Mouse (Mus musculus) hindbrain, embryonic 11.5 days (tissue): ENCODE measurements at regions not wholly inside any gene's neighbourhood (a gene's known extent, or its start where the extent isn't known, plus 50 kb on each side); places are given as distances from the start of the nearest gene placed in this dataset.

Source experiments
- ATAC-seq: fragments of 200-750 bp; cut with Nextera tagmentation; 2 replicates; pipeline ENCODE4 v1.8.0; 2017; ENCODE audit warnings: mild to moderate bottlenecking, moderate TSS enrichment, moderate library complexity; ENCODE audit not compliant: low FRiP score
- DNase-seq: peaks from one replicate; pipeline ENCODE4 v3.0.0-alpha.2; 2015; ENCODE audit warnings: low spot score
- H3K27ac ChIP-seq: fragments of 300-500 bp; sonication (generic); 2 replicates; pipeline ENCODE4 v1.5.1; 2014; ENCODE audit warnings: mild to moderate bottlenecking, low read depth, low read length
- H3K27me3 ChIP-seq: fragments of 300-500 bp; sonication (generic); 2 replicates; pipeline ENCODE4 v1.6.1; 2014; ENCODE audit warnings: mild to moderate bottlenecking, low read length, moderate library complexity, mixed read lengths; ENCODE audit not compliant: control insufficient read depth, insufficient read depth
- H3K36me3 ChIP-seq: fragments of 300-500 bp; sonication (generic); 2 replicates; pipeline ENCODE4 v1.6.1; 2014; ENCODE audit warnings: mild to moderate bottlenecking, low read length, moderate library complexity, mixed read lengths; ENCODE audit not compliant: control insufficient read depth, insufficient read depth
- H3K4me1 ChIP-seq: fragments of 300-500 bp; sonication (generic); replicated peaks from 2 replicates; pipeline ENCODE4 v1.6.1; 2014; ENCODE audit warnings: low read length, mixed read lengths; ENCODE audit not compliant: control insufficient read depth, insufficient read depth
- H3K4me2 ChIP-seq: fragments of 300-500 bp; sonication (generic); replicated peaks from 2 replicates; pipeline ENCODE4 v1.6.1; 2014; ENCODE audit warnings: mild to moderate bottlenecking, low read depth, low read length
- H3K4me3 ChIP-seq: fragments of 300-500 bp; sonication (generic); 2 replicates; pipeline ENCODE4 v1.5.1; 2014; ENCODE audit warnings: low read depth, low read length
- H3K9ac ChIP-seq: fragments of 300-500 bp; sonication (generic); 2 replicates; pipeline ENCODE4 v1.6.1; 2014; ENCODE audit warnings: low read depth, low read length
- H3K9me3 ChIP-seq: fragments of 300-500 bp; sonication (generic); 2 replicates; pipeline ENCODE4 v1.6.1; 2016; ENCODE audit warnings: low read length; ENCODE audit not compliant: control insufficient read depth
- WGBS: fragments of 180-500 bp; shearing (Covaris S2); extraction: QIAGEN DNeasy Blood & Tissue Kit; methylation state at CpG from one replicate; pipeline ENCODE4 v1.1.7; 2014; 5-methylcytosine and 5-hydroxymethylcytosine counted together

GRCm38 (mm10) chr13:28673622-28674021, 279.9 kb downstream of the Sox4 start:
- WGBS, result 80% methylated on average over 3 of the region's 3 CpGs
- H3K9me3 ChIP-seq, result no peaks in the 10 kb centered on the region
- H3K4me3 ChIP-seq, result no peak overlapping the region
- no peaks in the 10 kb centered on the region for H3K36me3 ChIP-seq
- H3K4me1 ChIP-seq, result no peaks in the 10 kb centered on the region
- H3K9ac ChIP-seq, result no peak overlapping the region
- H3K4me2 ChIP-seq, result no peak overlapping the region
- H3K27me3 ChIP-seq, result no peaks in the 10 kb centered on the region
- DNase-seq, result no peak
- ATAC-seq, result no peak
- H3K27ac ChIP-seq, result no peak overlapping the region

GRCm38 (mm10) chr13:28671543-28671942, 282.0 kb downstream of the Sox4 start:
- H3K4me1 ChIP-seq, result no peaks in the 10 kb centered on the region
- 51% methylated on average over 11 of the region's 11 CpGs for WGBS
- no peak for ATAC-seq
- no peak for DNase-seq
- no peaks in the 10 kb centered on the region for H3K27me3 ChIP-seq
- no peak overlapping the region for H3K4me2 ChIP-seq
- H3K9me3 ChIP-seq, result no peaks in the 10 kb centered on the region
- no peak overlapping the region for H3K27ac ChIP-seq
- H3K4me3 ChIP-seq, result no peak overlapping the region
- H3K36me3 ChIP-seq, result no peaks in the 10 kb centered on the region
- H3K9ac ChIP-seq, result no peak overlapping the region

DNA sequence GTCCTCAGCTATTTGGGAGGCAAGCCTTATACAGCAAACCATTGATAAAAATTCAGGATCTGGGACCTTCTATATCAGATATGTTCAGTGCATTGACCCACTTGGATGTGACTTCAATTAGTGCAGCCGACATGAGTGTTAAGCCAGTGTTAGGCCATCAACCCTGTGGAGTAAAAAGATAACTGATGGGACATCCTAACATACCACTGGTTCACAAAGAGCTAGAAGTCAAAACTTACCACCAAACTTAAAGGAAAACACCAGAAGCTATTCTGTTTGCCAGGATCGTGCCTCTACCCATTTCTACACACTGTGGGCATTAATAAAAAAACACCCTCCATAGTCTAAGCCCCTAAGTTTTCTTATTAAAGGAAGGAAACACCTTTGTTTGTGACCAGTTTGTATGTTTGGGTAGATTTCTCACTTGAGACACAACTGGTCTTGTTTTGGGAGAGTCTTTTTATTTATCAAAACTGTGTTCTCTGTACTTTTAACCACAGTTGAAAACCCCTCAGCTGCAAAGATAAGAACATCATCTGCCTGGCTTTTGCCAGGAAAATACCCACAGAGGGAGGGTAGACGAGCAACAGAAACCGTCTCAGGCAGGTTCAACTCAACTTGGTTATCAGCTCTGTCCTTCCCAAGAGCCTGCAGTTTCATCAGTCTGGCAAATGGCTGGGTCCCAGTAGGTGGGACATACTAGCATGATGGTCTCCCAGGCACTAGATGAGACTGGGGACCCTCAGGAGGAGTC, 283.5 kb downstream of the Sox4 start:
- ATAC-seq (no peak), DNase-seq (no peak)
- H3K9ac ChIP-seq, result no peak overlapping the region
- H3K9me3 ChIP-seq, result no peaks in the 10 kb centered on the region
- no peaks in the 10 kb centered on the region for H3K36me3 ChIP-seq
- H3K27me3 ChIP-seq, result no peaks in the 10 kb centered on the region
- H3K4me2 ChIP-seq, result no peak overlapping the region
- no peak overlapping the region for H3K27ac ChIP-seq
- WGBS, result 90% methylated on average over 4 of the region's 4 CpGs
- no peak overlapping the region for H3K4me3 ChIP-seq
- no peaks in the 10 kb centered on the region for H3K4me1 ChIP-seq

DNA sequence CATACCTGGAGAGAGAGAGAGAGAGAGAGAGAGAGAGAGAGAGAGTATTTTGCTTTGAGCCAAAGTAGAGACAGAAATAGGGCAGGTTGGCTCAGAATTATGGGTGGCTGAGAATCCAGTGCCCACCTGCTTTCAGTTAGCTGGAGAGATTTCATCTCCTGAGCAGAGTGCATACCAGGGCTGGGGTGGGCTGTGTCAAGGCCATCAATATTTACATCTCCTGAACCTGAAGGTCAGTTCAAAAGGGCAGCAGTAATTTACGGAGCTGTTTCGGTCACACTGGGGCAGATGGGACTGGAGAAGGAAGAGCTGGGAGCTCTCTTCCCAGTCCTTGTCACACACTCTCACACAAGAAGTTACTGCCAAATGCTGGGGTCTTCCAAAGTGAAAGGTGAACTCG, 286.7 kb downstream of the Sox4 start:
- no peak overlapping the region for H3K27ac ChIP-seq
- DNase-seq (no peak), ATAC-seq (no peak)
- H3K4me3 ChIP-seq, result no peak overlapping the region
- peaks cover 7% of the 10 kb centered on the region; the same call in 1 of the 2 replicates for H3K4me1 ChIP-seq
- 51% methylated on average over 3 of the region's 3 CpGs for WGBS
- H3K27me3 ChIP-seq, result no peaks in the 10 kb centered on the region
- H3K9me3 ChIP-seq, result no peaks in the 10 kb centered on the region
- no peak overlapping the region for H3K4me2 ChIP-seq
- no peak overlapping the region for H3K9ac ChIP-seq
- no peaks in the 10 kb centered on the region for H3K36me3 ChIP-seq

GRCm38 (mm10) chr13:28665150-28665549, 288.4 kb downstream of the Sox4 start:
- peak overlapping the region; percentile 61; the same call in 1 of the 2 replicates for H3K27ac ChIP-seq
- 63% methylated on average over 5 of the region's 5 CpGs for WGBS
- no peak for ATAC-seq
- no peaks in the 10 kb centered on the region for H3K36me3 ChIP-seq
- no peak overlapping the region for H3K9ac ChIP-seq
- H3K4me2 ChIP-seq, result no peak overlapping the region
- no peak for DNase-seq
- H3K9me3 ChIP-seq, result no peaks in the 10 kb centered on the region
- H3K27me3 ChIP-seq, result no peaks in the 10 kb centered on the region
- H3K4me1 ChIP-seq, result peaks cover 7% of the 10 kb centered on the region; the same call in 1 of the 2 replicates
- no peak overlapping the region for H3K4me3 ChIP-seq

DNA sequence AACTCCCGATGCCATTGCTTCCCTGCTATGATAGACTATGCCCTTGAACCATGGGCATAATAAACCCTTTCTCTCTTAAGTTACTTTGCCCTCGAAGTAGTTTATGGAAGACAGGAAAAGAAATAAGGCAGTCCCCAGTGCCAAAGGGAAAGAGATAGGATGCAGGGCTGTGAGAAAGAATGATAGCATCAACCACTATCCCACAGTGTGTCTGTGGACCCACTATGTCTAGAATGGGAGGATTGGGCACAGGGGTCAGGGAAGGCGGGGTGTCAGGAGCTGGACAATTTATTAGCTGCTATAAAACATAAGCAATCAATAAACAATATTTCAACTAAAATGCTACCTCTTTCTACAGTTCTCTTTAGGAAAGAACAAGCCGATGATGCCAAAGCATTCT, 288.8 kb downstream of the Sox4 start:
- Histone ChIP-seq H3K9me3 (no peaks in the 10 kb centered on the region), H3K9ac (no peak overlapping the region), H3K27ac (peak overlapping the region; percentile 61; the same call in 1 of the 2 replicates), H3K4me3 (no peak overlapping the region), H3K4me2 (no peak overlapping the region), H3K27me3 (no peaks in the 10 kb centered on the region), H3K4me1 (peaks cover 7% of the 10 kb centered on the region; the same call in 1 of the 2 replicates), H3K36me3 (no peaks in the 10 kb centered on the region)
- no peak for DNase-seq
- peak; percentile 50; the same call in 1 of the 2 replicates for ATAC-seq
- WGBS, result 42% methylated on average over 4 of the region's 4 CpGs

- peak overlapping the region; percentile 61 for H3K27ac ChIP-seq
- H3K27me3 ChIP-seq, result no peaks in the 10 kb centered on the region
- no peak overlapping the region for H3K4me3 ChIP-seq
- WGBS, result 19% methylated on average over 7 of the region's 7 CpGs
- ATAC-seq (peak; percentile 90), DNase-seq (peak; percentile 62)
- H3K9me3 ChIP-seq, result no peaks in the 10 kb centered on the region
- H3K4me1 ChIP-seq, result peaks cover 7% of the 10 kb centered on the region; the same call in 1 of the 2 replicates
- H3K4me2 ChIP-seq, result no peak overlapping the region
- H3K9ac ChIP-seq, result no peak overlapping the region
- no peaks in the 10 kb centered on the region for H3K36me3 ChIP-seq
Measured at GRCm38 (mm10) chr13:28663950-28664681, 289.4 kb downstream of the Sox4 start.

DNA sequence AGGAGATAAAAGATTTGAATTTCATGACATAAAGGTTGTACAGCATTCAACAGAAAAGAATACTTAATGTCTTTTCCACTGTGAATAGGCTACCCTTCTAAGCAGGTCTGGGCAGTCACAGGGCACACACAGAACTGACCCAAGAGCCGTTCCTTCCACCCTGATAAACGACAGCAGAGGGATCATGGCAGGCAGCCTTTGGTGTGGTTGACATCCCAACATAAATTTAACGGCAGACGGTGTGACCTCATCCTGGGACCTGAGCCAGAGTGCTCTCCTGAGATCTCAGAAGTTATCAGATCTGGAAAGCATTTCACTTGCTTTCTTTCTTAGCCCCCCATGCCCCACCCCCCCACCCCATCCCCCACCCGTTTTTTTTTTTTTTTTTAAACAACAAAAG, 290.1 kb downstream of the Sox4 start:
- 0 out of 2 replicates have a peak overlapping the region, but pooled peaks have one; percentile 25 for H3K27ac ChIP-seq
- H3K36me3 ChIP-seq, result no peaks in the 10 kb centered on the region
- no peak overlapping the region for H3K9ac ChIP-seq
- no peaks in the 10 kb centered on the region for H3K27me3 ChIP-seq
- DNase-seq (peak; percentile 25), ATAC-seq (peak; percentile 28; the same call in 1 of the 2 replicates)
- H3K4me3 ChIP-seq, result no peak overlapping the region
- peaks cover 7% of the 10 kb centered on the region; the same call in 1 of the 2 replicates for H3K4me1 ChIP-seq
- H3K4me2 ChIP-seq, result no peak overlapping the region
- 7% methylated on average over 5 of the region's 5 CpGs for WGBS
- no peaks in the 10 kb centered on the region for H3K9me3 ChIP-seq
